Mouse (Mus musculus) kidney, postnatal 10 days (tissue): Measurements from ENCODE around the gene Acrbp.
"Not testable (repeated sequence)": the region's sequence is repeated elsewhere in the genome, so short reads cannot be mapped to it uniquely, and the experiment has no call there.

Experiments
- DNase-seq: peaks from one replicate; pipeline ENCODE4 v3.0.0; 2021; ENCODE audit warnings: mixed read lengths

The Acrbp gene

DNA sequence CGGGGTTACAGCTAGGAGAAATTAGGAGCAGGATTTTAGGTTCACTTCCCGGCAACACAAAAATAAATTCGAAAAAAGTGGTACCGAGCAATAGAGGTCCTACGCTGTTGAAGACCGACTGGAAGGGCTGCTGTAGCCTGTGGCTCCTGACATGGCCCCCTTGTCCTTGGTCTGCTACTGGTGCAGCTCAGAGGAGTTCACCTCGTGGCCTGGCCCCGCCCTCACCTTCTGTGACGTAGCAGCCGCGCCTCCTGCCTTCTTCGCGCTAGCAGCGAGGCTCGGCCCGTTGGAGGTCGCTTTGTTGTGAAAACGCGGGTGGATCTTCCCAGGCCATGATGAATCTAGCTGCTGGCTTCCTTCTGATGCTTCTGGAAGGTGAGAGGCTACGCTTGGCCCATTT is at the start of gene Acrbp:
Acrbp (plus strand) TSS at position 12 of the 400 bp plus-strand sequence.
- no peak for DNase-seq

DNA sequence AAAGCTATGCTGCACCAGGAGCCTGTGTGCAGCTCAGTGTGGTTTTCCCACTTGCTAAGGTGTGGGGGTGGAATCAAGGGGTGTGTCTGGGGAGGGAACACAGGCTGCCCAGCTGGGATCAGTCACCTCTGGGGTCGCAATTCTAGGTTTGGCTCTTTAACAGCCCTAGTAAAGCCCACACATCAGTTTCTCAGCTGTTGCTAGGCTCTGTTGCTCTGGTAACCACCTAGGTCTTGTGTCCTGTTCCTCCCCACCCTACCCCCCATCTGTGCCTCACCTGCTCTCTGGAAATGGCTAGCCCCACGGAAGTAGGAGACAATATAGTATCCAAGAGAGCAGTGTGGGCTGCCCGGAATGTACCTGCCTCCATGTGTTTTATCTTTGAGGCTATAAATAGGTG is 45.8 kb upstream of the Acrbp start:
- DNase-seq = no peak

DNA sequence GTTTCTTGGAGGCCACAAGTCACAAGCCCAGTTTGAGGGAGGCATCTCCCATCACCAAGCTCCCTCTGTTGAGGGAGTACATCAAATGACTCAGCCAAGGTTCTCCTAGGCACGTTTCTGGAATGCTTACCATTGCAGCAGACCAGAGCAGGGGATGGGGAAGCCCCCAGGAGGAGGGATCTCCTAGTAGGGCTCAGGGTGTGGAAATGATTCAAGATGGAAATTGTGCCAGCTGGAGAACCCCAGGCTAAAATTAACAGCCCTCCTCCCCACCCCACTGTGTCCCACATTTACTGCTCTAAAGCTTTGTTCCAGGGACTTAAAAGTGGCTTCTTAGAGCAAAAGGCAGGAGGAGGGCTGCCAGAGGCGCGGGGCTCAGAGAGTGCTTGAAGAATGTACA is 44.4 kb upstream of the Acrbp start:
- DNase-seq = no peak

DNA sequence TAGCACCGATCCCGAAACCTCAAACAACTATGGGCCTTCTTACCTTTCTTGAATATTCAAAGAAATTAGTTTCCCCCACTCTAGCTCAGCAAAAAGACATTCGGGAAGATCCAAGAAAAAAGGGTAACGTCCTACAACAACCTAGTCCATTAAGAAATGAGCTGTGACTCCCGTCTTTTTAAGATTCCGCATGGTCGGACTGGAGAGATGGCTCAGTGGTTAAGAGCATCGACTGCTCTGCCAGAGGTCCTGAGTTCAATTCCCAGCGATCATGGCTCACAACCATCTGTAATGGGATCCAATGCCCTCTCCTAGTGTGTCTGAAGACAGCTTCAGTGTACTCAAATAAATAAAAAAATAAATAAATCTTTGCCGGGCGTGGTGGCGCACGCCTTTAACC is 41.4 kb upstream of the Acrbp start:
- DNase-seq = no peak

DNA sequence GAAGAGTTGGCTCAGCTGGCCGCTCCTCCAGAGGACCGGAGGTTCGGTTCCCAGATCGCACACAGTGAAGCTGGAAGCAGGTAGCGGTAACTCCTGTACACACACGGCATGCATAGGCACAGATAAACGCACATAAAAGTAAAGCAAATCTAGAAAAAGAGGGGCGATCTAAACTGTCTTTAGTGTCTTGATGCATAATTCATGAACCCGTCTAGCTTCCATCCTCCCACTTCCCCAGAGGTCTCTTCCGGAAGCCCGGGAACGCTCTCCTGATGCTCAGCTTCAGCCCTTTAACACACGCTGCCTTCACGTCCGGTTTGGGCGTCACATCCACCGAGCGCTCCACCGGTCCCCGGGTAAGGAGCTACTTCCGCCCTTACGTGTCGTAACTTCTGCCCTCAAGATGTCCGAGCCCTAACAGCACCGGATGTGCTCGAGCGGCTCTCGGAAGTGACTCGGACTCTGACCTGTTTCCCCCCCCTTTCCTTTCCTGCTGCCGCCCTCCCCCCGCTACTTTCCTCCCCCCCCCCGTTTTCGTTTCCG is 40.8 kb upstream of the Acrbp start:
- DNase-seq = peak; percentile 98

DNA sequence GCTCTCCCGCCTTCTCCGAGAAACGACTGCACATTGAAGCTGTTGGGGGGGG is 40.5 kb upstream of the Acrbp start, which contains the start of gene Zfp384:
Zfp384 (plus strand) TSS at position 17 of the 52 bp plus-strand sequence.
- no peak for DNase-seq

DNA sequence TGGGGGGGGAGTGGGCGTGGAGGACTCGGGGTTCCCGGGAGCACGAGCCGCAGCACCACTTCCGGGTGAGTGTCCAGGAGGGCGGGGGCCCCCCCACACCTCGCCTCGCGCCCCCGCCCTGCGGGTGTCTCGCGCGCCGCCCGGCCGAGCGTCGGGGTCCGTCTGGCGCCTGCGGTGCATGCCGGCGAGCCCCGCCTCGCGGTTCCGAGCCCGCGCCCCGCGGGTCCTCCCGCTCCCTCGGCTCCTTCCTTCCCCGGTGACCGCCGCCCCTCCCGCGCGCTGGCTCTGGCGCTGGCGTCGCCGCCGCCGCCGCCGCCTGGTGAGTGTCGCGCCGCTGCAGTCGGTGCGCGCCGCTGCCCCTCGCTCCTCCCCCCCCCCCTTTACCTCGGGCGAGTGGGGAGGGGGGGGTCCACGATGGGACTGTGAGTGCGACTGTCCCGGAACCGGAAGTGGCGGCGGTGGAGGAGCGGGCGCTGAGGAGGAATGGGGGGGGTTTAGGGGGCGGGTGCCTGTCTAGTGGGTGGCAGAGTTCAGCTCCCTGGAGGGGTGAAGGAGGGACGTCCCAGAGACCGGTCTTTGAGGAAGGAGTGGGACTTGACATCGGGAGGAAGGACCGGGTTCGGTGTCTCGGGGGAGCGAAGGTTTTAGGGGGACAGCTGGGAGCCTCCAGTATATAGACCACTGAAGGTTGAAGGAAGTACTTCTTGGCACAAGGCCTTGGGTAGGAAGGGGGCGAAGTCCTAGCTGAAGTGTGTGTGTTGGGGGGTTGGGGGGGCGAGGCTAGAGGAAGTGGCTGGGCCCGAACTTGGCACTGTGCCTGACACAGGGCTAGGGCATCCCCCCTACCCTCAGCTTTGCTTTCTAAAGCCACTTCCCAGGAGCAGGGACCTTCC is 40.1 kb upstream of the Acrbp start:
- DNase-seq = peak; percentile 94

DNA sequence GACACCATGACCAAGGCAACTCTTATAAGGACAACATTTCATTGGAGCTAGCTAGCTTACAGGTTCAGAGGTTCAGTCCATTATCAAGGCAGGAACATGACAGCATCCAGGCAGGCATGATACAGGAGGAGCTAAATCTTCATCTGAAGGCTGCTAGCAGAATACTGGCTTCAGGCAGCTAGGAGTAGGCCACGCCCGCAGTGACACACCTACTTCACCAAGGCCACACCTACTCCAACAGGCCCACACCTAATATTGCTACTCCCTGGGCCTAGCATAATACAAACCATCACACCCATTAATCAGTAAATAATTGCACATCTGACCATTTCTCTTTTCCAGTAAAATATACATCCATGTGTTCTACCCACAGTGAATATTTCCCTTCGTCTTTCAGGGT is 31.8 kb upstream of the Acrbp start:
- DNase-seq = no peak

DNA sequence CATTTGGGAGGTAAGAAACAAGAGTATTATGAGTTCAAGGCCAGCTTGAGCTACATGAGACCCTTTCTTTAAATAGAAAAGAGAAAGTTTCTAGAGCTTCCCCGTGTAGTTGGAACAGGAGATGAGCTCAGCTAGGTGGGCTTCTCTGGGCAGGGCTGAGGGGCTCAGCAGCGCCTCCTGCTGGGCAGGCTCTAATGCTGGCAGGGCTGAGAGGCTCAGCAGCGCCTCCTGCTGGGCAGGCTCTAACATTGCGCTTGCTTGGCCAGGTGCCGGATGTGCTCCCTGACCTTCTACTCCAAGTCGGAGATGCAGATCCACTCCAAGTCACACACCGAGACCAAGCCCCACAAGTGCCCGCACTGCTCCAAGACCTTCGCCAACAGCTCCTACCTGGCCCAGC is 19.0 kb upstream of the Acrbp start:
- peak; percentile 60 for DNase-seq

DNA sequence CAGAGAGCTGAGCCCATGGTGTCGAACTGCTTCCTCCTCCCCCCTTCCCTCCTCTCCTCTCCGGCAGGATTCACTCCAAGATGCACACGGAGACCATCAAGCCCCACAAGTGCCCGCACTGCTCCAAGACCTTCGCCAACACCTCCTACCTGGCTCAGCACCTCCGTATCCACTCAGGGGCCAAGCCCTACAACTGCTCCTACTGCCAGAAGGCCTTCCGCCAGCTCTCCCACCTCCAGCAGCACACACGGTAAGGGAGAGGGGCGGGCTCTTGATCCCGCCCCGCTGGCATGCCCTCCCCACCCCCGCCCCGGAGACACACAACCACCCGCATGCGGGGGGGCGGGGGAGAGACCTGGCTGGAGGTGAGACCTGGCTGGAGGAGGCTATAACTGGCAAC is 17.9 kb upstream of the Acrbp start:
- no peak for DNase-seq

DNA sequence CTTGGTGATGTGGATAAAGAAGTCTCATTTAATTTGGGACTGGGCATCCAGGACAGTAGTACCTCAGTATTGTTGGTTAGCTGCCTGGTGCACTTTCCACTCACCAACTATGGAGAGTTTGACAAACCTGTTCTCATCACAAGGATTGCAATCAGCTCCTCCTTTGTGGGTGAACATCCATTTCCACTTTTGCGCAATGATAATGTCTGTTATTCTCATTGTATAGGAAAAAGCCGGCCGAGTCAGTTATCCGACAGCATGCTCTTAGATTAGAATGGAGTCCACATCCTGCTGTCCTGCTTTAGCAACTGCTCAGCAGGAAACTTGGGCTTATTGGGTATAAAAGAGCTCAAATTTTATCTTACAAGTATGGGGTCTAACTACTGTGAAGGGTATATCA is 10.8 kb upstream of the Acrbp start:
- DNase-seq = no peak

DNA sequence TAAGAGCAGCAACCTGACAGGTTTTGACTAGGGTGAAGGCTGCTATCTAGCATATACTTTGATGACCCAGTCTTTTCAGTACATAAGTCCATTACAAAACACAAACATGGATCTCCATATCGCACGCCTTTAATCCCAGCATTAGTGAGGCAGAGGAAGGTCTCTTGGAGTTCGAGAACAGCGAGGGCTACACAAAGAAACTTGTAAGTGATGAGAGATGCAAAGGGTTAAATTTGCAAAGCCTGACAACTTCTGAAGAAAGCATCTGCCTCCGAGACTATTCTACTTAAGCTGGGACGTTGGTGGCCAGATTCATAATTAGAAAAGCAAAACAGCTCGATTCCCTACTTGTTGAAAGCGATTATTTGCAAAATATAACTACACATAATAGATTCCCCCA is 10.4 kb upstream of the Acrbp start:
- DNase-seq = no peak

DNA sequence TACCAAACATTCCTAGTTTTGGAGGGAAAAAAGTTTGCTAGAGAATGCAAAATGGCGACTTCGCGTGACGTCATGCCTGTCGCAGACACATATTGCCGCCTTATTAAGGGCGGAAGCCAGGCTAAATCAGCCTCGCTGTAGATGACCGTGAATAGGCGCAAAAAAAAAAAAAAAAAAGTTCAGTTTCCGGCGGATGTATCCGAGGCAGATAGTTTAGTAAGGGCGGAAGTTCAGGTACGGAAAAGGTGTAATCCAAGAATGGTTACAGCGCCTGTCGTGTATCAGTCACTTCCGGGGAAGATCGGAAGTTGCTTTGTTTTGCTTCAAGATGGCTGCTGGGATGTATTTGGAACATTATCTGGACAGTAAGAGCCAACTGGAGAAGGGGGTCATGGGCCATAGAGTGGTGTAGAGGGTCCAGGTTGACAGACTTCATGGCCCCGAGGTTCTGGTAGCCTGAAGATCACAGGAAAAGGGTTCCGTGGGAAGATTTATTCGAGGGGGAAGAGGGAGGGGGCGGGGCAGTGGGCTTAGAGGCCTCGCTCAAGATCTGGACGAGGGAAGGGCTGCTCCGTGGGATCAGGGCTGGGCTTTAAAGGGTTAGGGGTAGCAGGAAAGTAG is 9.8 kb upstream of the Acrbp start, which contains the start of gene Ing4:
Ing4 (plus strand) TSS at position 228 of the 621 bp plus-strand sequence.
- DNase-seq = peak; percentile 97

DNA sequence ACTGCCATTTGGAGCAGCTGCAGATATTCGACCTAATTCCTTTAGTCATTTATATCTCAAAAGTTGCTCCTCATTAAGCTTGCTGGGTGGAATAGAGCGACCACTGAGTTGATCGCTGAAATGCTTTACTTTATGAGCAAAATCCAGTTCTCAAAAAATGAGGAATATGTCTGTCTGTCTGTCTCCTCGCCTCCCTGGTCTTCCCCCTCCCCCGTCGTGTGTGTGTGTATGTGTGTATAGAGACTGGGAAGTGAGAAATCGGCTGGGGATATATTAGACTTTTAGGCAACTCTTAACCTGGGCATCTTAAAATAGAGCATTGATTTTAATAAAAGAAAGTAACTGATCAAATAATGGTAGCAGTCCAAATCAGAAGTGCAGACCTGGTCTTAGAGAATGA is 9.3 kb upstream of the Acrbp start:
- DNase-seq = no peak

DNA sequence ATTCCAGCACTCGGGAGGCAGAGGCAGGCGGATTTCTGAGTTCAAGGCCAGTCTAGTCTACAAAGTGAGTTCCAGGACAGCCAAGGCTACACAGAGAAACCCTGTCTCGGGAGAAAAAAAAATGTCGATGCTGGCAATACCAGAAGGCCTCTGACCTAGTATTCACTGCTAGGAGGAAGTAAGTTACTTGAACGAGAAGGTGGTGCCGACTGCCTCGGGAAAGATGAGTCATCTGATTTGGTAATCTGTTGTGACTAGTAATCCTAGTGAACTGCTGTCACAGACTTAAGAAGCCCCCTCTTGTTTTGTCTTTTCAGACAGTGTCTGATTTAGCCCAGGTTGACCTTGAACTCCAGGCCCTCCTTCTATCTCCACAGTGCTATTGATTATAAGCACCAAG is 8.4 kb upstream of the Acrbp start:
- DNase-seq = no peak

DNA sequence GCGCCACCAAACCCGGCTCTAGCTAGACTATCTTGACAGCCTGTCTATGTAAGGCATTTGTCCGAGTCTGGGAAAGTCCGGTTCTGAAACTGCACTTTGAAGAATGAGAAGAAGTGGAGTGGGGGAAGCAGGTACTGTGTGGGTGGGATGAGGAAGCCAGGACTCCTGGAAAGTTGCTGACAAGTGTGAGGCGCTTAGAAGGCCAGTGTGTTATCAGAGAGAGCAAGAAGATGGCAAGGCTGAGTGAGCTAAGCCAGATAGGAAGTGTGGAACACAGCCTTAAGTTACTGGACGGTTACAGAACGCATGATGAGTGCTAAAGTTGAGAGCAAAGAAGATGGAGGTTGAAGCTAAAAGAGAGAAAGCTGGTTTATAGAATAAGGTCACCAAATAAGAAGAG is 7.4 kb upstream of the Acrbp start:
- DNase-seq = no peak

DNA sequence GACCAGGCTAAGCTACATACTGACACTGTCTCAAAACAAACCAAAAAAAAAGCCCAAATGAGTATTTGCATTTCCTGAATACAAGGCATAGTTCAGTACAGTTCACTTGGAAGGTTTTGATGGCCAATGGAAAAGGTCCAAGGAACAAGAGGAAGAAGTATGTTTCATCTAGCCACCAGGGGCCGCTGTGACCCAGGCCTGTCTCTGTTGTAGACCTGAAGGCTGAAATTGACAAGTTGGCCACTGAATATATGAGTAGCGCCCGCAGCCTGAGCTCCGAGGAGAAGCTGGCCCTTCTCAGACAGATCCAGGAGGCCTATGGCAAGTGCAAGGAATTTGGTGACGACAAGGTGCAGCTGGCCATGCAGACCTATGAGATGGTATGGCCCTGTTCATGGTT is 2.8 kb upstream of the Acrbp start:
- DNase-seq = peak; percentile 92

DNA sequence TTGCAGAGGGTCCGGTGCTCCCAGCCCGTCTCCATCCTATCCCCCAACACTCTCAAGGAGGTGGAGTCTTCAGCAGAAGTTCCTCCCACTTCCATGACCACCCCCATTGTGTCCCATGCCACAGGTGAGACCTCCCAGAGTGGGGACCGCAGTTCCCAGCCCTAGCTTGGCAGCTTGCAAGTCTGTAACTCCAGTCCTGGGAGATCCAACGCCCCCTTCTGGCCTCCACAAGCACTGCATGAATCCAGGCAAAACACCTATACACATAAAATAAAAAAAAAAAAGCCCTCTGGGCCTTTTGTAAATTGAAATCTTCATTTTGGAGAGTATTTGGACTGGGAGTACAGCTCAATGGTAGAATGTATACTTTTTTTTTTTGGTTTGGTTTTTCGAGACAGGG is 1.7 kb downstream of the Acrbp start:
- no peak for DNase-seq

DNA sequence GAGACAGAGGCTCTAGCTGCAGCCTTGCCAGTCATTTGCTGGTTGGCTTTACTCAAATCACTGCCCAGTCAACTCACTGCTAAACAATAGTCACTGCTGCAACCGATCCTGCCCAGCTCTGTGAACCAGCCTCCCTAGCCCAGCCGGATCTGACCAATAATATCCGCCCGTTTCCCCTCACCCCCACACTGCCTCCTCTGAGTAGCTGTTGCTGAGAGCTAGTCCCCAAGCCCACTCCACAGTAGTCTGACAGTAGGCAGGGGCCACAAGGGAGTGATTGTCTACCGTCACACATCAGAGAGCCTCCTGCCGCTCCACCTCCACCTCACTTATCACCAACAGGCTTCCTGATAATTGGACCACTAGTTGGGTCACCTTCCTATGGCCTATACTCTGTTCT is 12.0 kb downstream of the Acrbp start:
- DNase-seq = no peak

DNA sequence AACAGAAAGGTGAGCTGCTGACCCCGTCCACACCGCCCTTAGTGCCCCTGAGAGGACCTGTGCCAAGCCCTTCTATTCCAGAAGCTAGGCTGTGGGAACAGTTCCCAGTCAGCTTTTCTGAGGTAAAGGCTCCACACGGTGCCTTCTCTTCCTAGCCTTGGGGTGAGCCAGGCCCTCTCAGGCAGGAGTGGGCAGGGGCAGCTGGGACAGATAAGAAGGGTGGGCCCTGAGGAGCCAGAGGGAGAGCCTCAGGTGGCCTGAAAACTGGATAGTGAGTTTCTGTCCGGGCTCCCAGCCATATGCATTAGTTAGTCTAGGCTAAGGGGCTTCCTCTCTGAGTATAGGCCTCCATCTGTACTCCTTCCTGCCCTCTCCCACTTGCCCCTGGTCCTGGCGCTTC is 13.0 kb downstream of the Acrbp start:
- DNase-seq = no peak

DNA sequence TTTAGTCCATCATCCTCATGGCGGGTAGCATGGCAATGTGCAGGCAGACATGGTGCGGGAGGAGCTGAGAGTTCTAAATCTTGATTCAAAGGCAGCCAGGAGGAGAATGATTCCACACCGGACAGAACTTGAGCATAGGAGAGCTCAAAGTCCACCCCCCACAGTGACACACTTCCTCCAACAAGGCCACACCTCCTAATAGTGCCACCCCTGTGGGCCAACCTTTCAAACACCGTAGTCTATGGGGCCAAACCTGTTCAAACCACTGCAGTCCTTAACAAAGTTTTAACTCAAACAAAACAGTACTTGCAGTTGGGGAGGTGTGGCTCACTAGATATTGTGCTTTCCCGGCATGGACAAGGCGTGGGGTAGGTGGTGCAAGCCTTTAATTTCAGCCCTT is 14.4 kb downstream of the Acrbp start:
- no peak for DNase-seq

DNA sequence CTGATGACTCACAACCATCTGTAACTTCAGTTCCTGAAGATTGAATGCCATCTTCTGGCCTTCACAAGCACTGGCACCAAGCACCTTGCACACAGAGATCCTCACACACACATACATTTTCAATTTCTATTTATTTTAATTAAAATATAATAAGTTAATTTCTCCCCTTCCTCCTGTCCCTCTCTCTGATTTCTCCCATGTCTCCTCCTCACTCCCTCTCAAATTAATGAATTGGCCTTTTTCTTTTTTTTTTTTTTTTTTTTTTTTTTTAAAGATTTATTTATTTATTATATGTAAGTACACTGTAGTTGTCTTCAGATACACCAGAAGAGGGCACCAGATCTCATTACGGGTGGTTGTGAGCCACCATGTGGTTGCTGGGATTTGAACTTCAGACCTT is 15.7 kb downstream of the Acrbp start:
- not testable (repeated sequence) for DNase-seq

DNA sequence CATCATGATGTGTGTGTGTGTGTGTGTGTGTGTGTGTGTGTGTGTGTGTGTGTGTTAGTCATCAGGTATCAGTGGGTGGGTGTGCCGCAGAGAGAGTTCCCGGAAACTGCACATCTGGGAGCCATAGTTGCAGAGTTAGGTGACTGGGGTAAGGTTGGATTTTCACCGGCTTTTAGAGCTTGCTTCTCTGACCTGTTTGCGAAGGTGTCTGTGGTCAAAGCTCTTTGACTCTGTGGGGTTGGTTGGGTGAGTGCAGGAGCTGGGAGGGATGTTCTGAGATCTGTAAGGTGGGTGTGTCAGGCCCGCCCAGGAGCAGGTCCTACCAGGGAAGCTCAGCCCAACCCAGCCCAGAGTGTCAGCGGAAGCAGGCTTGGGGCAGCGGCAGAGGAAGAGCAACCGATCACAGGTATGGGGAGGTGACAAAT is 18.1 kb downstream of the Acrbp start, which contains the start of gene Lpar5:
Lpar5 (plus strand) TSS at position 350 of the 425 bp plus-strand sequence.
- no peak for DNase-seq

DNA sequence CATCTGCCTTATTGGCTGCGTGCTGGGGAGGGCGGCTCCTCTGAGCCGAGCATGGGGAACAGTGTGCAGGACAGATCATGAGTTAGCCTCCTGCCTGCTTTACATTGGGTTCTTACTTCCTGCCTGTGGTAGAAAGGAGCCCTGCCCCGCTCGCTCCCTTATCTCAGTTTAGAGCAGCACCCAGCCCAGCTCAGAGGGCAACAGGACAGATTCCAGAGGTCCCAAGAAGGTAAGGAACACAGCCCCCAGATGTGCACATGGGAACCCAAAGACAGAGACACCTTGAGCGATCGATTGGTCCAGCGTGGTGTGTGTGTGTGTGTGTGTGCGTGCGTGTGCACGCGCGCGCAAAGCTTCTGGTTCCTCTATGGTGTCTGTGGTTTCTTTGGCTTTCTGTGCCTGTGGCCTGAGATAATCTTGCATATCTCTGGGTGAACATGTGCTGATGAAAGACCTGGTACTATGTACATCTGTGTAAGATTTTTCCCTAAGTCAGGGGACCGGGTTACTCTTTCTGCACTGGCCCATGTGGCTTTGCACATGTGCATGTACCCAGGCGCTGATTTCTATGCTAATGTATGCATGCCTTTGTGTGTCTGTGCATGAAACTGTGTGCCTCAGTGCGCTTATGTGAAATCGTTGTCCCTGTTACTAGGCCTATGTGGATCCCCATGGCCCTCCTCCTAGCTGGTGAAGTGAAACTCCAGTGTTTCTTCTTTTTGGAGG is 21.8 kb downstream of the Acrbp start:
- no peak for DNase-seq
